Mouse (Mus musculus) urinary bladder, postnatal 10 days (tissue): ENCODE results near the gene Fars2.

Source experiments
- DNase-seq: peaks from one replicate; pipeline ENCODE4 v3.0.0; 2022; ENCODE audit warnings: low spot score

Fars2 gene

GRCm38 (mm10) chr13:36696351-36696771, 579.1 kb downstream of the Fars2 start:
- no peak for DNase-seq

- no peak for DNase-seq
Observed at GRCm38 (mm10) chr13:36707088-36707690, 590.0 kb downstream of the Fars2 start.

- no peak for DNase-seq
Observed at GRCm38 (mm10) chr13:36714101-36714500, 596.9 kb downstream of the Fars2 start.

GRCm38 (mm10) chr13:36716708-36717107, 599.5 kb downstream of the Fars2 start:
- DNase-seq: no peak

- no peak for DNase-seq
Observed at GRCm38 (mm10) chr13:36717376-36717775, 600.2 kb downstream of the Fars2 start.

- no peak for DNase-seq
Observed at GRCm38 (mm10) chr13:36720297-36721017, 603.2 kb downstream of the Fars2 start.

GRCm38 (mm10) chr13:36722309-36722708, 605.1 kb downstream of the Fars2 start:
- no peak for DNase-seq

- no peak for DNase-seq
Observed at GRCm38 (mm10) chr13:36723726-36724300, 606.6 kb downstream of the Fars2 start.

GRCm38 (mm10) chr13:36724533-36725470, 607.6 kb downstream of the Fars2 start:
- DNase-seq: no peak

- DNase-seq: no peak
Observed at GRCm38 (mm10) chr13:36725881-36726280, 608.7 kb downstream of the Fars2 start.

- DNase-seq: no peak
Observed at GRCm38 (mm10) chr13:36726551-36726950, 609.3 kb downstream of the Fars2 start.

GRCm38 (mm10) chr13:36726951-36727778, 610.0 kb downstream of the Fars2 start:
- DNase-seq: no peak

GRCm38 (mm10) chr13:36727779-36728470, 610.7 kb downstream of the Fars2 start:
- DNase-seq: no peak

GRCm38 (mm10) chr13:36728509-36728908, 611.3 kb downstream of the Fars2 start:
- no peak for DNase-seq

- DNase-seq: no peak
Observed at GRCm38 (mm10) chr13:36729731-36730340, 612.6 kb downstream of the Fars2 start.

GRCm38 (mm10) chr13:36730341-36730761, 613.1 kb downstream of the Fars2 start:
- no peak for DNase-seq

- DNase-seq: no peak
Observed at GRCm38 (mm10) chr13:36731016-36731930, 614.1 kb downstream of the Fars2 start.

GRCm38 (mm10) chr13:36731931-36732461, 614.8 kb downstream of the Fars2 start:
- no peak for DNase-seq
